Mouse (Mus musculus) heart, adult 2 months (tissue): Measurements from ENCODE around the gene Arid4b. TPM values are rescaled to one million over a fixed set of nuclear protein-coding genes. Genes with fewer than 3 reads are reported as not detected.
A peak's percentile ranks its signal among the peaks of the same experiment; 100 is the strongest.
"Not testable (repeated sequence)": the region's sequence is repeated elsewhere in the genome, so short reads cannot be mapped to it uniquely, and the experiment has no call there.

ENCODE experiments used
- DNase-seq, 2 experiments: peaks; one replicate each; pipeline ENCODE4 v3.0.0; 2021
- H3K27ac ChIP-seq: fragments of 200-600 bp; 2 replicates; pipeline ENCODE4 v1.8.1; 2022
- H3K27me3 ChIP-seq: fragments of 200-500 bp; 2 replicates; pipeline ENCODE4 v1.6.1; 2012; ENCODE audit warnings: mild to moderate bottlenecking, low read length, inconsistent platforms, mixed read lengths; ENCODE audit not compliant: control insufficient read depth, insufficient read depth
- H3K36me3 ChIP-seq: fragments of 200-500 bp; 2 replicates; pipeline ENCODE4 v1.6.1; 2012; ENCODE audit warnings: low read length, inconsistent platforms; ENCODE audit not compliant: control insufficient read depth, insufficient read depth
- H3K4me1 ChIP-seq: fragments of 200-500 bp; 2 replicates; pipeline ENCODE4 v1.6.1; 2011; ENCODE audit warnings: low read length; ENCODE audit not compliant: control insufficient read depth, insufficient read depth
- H3K4me3 ChIP-seq: fragments of 200-600 bp; 2 replicates; pipeline ENCODE4 v1.8.1; 2022
- H3K79me2 ChIP-seq: fragments of 200-500 bp; replicated peaks from 2 replicates; pipeline ENCODE4 v1.6.1; 2012; ENCODE audit warnings: mild to moderate bottlenecking, inconsistent platforms, low read length, moderate library complexity, mixed read lengths; ENCODE audit not compliant: control insufficient read depth, insufficient read depth
- H3K9ac ChIP-seq: fragments of 200-500 bp; 2 replicates; pipeline ENCODE4 v1.6.1; 2012; ENCODE audit warnings: low read depth, mild to moderate bottlenecking, control low read depth, inconsistent platforms, low read length, mixed read lengths
- CTCF ChIP-seq: fragments of 200-600 bp; IDR thresholded peaks from 2 replicates; pipeline ENCODE4 v1.8.1; 2022; ENCODE audit warnings: antibody characterized with exemption, mild to moderate bottlenecking, moderate library complexity
- EP300 ChIP-seq: fragments of 200-500 bp; IDR thresholded peaks from 2 replicates; pipeline ENCODE4 v1.6.1; 2011; ENCODE audit warnings: low read depth, low read length, control low read depth; ENCODE audit not compliant: insufficient read depth
- POLR2A ChIP-seq: fragments of 200-500 bp; IDR thresholded peaks from 2 replicates; pipeline ENCODE4 v1.6.1; 2011; ENCODE audit warnings: mild to moderate bottlenecking, low read depth, low read length, control low read depth; ENCODE audit not compliant: insufficient read depth
- WGBS: fragments of 180-500 bp; shearing (Covaris S2); methylation state at CpG from one replicate; pipeline ENCODE4 v1.1.7; 2018; 5-methylcytosine and 5-hydroxymethylcytosine counted together
- intact Hi-C: fragments of 180-260 bp; cut with DNase I; formaldehyde crosslinking; loops from one replicate; pipeline ENCODE4 v1.15.1; 2025
- polyA plus RNA-seq: library from polyadenylated mRNA; depleted of rRNA; stranded (reverse); fragments of >200 nt; gene quantifications from 2 replicates; pipeline ENCODE4 v1.2.3, GENCODE M21; 2012
- total RNA-seq, 2 experiments: library from RNA; stranded (reverse); gene quantifications; 2 replicates each; pipeline ENCODE4 v1.2.3; 2021

Arid4b gene
- total and polyA plus RNA-seq, 3 experiments, result 2.7 to 22.4 (median 18.0) TPM

- H3K9ac ChIP-seq, result no peak overlapping the region
- TF ChIP-seq EP300 (no peak), CTCF (no peak)
- WGBS, result 92% methylated on average over 6 of the region's 6 CpGs
- intact Hi-C loops, result no loop called here
- H3K27ac ChIP-seq, result no peak overlapping the region
- H3K79me2 ChIP-seq, result no peaks in the 10 kb centered on the region
- H3K4me3 ChIP-seq, result no peak overlapping the region
- no peaks in the 10 kb centered on the region for H3K36me3 ChIP-seq
- DNase-seq, result no peak
- H3K27me3 ChIP-seq, result no peaks in the 10 kb centered on the region
- H3K4me1 ChIP-seq, result no peaks in the 10 kb centered on the region
Measured at GRCm38 (mm10) chr13:14025554-14025953, 37.5 kb upstream of the Arid4b start.

GRCm38 (mm10) chr13:14026154-14026820 is 36.7 kb upstream of the Arid4b start:
- Histone ChIP-seq H3K27ac (no peak overlapping the region), H3K27me3 (no peaks in the 10 kb centered on the region), H3K4me3 (no peak overlapping the region), H3K9ac (no peak overlapping the region), H3K36me3 (no peaks in the 10 kb centered on the region), H3K4me1 (no peaks in the 10 kb centered on the region), H3K79me2 (no peaks in the 10 kb centered on the region)
- no peak for TF ChIP-seq EP300
- no peak for TF ChIP-seq POLR2A
- intact Hi-C loops, result no loop called here
- 97% methylated on average over 6 of the region's 6 CpGs for WGBS
- no peak for DNase-seq

GRCm38 (mm10) chr13:14033309-14034072 is 29.5 kb upstream of the Arid4b start:
- H3K36me3 ChIP-seq, result peaks cover 11% of the 10 kb centered on the region
- H3K27ac ChIP-seq, result peak overlapping the region; percentile 52; the same call in 1 of the 2 replicates
- H3K27me3 ChIP-seq, result no peaks in the 10 kb centered on the region
- H3K4me1 ChIP-seq, result no peaks in the 10 kb centered on the region; the same call in 1 of the 2 replicates
- intact Hi-C loops, result no loop called here
- WGBS, result 74% methylated on average over 5 of the region's 5 CpGs
- TF ChIP-seq CTCF (no peak), POLR2A (no peak), EP300 (no peak)
- peaks cover 1% of the 10 kb centered on the region; the same call in 1 of the 2 replicates for H3K79me2 ChIP-seq
- no peak overlapping the region for H3K4me3 ChIP-seq
- H3K9ac ChIP-seq, result no peak overlapping the region
- DNase-seq, result no peak

GRCm38 (mm10) chr13:14034073-14034348 is 29.0 kb upstream of the Arid4b start:
- intact Hi-C loops, result no loop called here
- Histone ChIP-seq H3K4me3 (no peak overlapping the region), H3K27ac (peak overlapping the region; percentile 52; the same call in 1 of the 2 replicates), H3K9ac (no peak overlapping the region), H3K4me1 (no peaks in the 10 kb centered on the region; the same call in none of the 2 replicates), H3K36me3 (peaks cover 11% of the 10 kb centered on the region), H3K79me2 (peaks cover 1% of the 10 kb centered on the region; the same call in 1 of the 2 replicates), H3K27me3 (no peaks in the 10 kb centered on the region)
- no peak for DNase-seq
- TF ChIP-seq CTCF (no peak), POLR2A (no peak), EP300 (no peak)

- H3K36me3 ChIP-seq, result peaks cover 11% of the 10 kb centered on the region
- H3K9ac ChIP-seq, H3K79me2 ChIP-seq, intact Hi-C loops, H3K27me3 ChIP-seq, H3K4me1 ChIP-seq, H3K4me3 ChIP-seq, H3K27ac ChIP-seq, DNase-seq: not testable (repeated sequence)
- TF ChIP-seq CTCF, result peak; percentile 46
- WGBS, result 94% methylated on average over 3 of the region's 3 CpGs
Measured at GRCm38 (mm10) chr13:14035352-14035751, 27.7 kb upstream of the Arid4b start.

GRCm38 (mm10) chr13:14035875-14036630 is 27.0 kb upstream of the Arid4b start:
- no peaks in the 10 kb centered on the region for H3K27me3 ChIP-seq
- peaks cover 1% of the 10 kb centered on the region; the same call in 1 of the 2 replicates for H3K79me2 ChIP-seq
- no peak overlapping the region for H3K9ac ChIP-seq
- DNase-seq, result peak in 1 of 2 experiments; percentile 11
- H3K4me1 ChIP-seq, result no peaks in the 10 kb centered on the region; the same call in none of the 2 replicates
- TF ChIP-seq EP300, result no peak
- TF ChIP-seq CTCF, result no peak
- no peak for TF ChIP-seq POLR2A
- 78% methylated on average over 11 of the region's 11 CpGs for WGBS
- intact Hi-C loops, result no loop called here
- no peak overlapping the region for H3K4me3 ChIP-seq
- H3K27ac ChIP-seq, result no peak overlapping the region; the same call in 1 of the 2 replicates
- H3K36me3 ChIP-seq, result peaks cover 11% of the 10 kb centered on the region
